Mouse (Mus musculus): ENCODE results near the gene Ttc9. TPM values are rescaled to one million over a fixed set of nuclear protein-coding genes. Genes with fewer than 3 reads are reported as not detected.
A peak's percentile ranks its signal among the peaks of the same experiment; 100 is the strongest.

Gene Ttc9
- total RNA-seq, 2 experiments from 2014 or later: 2.3 to 2.5 TPM

DNA sequence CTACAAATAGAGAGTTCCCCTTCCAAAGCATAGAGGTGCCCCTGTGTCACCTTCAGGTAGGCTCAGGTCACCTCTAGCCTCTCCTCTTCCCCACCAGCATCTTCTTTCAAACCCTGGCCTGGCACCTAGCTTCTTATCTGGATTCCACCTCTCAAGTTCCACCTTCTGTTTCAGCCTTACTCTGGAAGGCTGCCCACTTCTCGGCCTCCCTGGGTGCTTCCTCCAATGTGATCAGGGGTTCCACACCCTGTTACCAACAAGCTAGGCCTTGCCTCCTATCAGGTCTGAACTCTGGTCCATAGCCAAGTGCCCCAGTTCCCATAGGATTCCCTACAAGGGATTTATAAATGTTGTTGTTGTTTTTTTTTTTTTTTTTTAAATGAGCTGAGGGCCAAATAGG, 26.3 kb downstream of the Ttc9 start:
- peak; percentile 9 to 20 for DNase-seq

DNA sequence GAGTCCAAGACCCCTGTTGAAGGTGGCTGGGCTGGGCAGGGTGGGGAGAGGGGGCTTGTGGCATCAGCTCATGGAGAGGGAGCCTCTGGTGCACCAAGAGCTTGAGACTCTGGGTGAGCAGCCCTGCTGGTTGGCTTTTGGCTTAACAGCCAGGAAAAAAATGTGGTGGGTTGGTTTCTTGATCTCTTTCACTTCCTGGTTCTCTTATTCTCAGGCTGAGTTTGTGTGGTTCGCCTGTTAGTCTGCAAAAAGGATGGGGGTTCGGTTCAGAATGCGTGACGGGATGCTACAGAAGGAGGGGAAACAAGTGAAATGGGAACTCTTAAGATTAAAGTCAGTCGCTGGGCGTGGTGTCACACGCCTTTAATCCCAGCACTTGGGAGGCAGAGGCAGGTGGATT, 27.0 kb downstream of the Ttc9 start:
- DNase-seq: no peak

DNA sequence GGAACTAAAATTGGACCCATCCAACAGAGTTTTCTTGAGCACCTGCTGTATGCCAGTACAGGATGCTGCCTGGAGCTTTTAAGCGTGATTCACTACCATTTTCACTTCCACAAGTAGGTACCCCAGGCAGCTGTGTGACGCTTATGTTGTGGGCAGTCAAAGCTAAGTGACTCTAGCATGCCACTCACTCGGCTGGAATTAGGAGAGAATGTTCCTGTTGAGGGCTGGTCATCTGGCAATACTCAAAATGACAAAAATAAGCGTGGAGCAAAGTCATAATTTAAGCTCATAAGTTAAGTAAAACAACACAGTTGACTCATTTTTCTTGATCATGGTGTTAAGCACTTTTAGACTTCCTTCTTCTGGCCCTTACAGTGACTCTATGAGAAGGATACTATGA, 31.0 kb downstream of the Ttc9 start:
- no peak for DNase-seq

DNA sequence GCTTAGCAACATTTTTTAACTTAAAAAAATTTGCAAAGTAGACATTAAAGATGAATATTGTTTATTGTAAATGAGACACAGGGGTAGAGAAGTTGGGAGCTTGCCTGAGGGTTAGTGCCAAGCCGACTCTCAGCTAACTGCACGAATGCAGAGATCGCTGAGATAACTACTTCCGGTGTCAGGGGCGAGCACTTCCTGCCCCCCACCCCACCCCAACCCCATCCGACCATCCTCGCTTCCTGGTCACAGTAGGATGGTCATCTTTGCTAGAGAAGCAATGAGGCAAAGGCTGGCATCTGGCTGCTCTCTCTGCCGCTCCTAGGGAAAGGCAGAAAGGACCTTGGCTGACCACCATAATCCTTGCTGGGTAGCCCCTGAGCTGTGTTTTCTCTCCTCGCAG, 32.1 kb downstream of the Ttc9 start:
- DNase-seq: no peak

DNA sequence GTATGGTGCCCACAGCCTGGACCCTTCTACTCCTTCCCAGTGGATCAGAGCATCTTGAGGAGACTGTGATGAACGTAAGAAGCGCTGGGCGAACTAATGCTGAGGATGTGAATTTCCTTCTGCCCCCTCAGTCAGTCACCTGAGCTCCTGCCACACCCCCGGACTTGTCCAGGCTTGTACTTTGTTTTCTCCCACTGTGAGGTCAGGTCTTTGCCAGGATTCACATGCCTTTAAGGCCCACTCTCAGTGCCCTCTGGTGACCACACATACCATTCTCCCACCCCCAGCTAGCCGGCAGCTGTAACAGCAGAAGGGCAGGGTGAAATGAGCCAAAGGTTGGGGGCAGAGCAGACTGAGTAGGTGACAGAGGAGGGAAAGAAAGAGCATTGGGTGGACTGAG, 32.9 kb downstream of the Ttc9 start:
- DNase-seq: no peak

DNA sequence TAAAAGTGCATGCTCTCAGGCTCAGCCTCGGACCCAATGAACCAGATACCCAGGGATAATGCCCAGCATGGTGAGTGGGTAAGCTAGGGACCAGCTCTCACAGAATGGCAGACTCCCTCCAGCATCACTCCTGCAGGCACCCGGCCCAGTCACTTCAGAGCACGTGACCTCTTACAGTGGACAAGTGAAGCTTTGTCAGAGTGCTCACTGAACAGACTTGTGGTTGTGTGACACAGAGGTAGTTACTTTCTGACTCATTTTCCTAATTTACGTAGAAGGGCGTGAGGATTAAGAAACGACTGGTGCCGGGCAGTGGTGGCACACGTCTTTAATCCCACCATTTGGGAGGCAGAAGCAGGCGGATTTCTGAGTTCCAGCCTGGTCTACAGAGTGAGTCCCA, 37.4 kb downstream of the Ttc9 start:
- no peak for DNase-seq

DNA sequence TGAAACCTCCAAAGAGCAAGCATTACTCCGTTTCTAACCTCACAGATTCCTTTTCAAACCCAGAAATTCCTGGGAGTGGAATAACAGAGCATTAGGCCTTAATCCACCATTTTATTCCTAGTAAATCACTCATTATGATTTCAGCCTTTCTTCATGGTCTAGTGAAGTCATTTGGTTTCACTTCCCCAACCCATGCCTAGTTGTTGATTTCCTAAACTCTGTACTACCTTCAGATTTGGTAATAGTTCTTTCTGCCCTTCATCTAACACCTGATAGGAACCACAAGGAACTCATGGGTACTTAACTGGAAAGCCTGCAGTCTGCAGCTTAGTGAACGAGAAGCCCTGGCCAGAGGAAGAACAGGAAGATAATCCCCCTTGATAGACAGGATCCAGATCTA, 44.5 kb downstream of the Ttc9 start:
- DNase-seq: no peak

DNA sequence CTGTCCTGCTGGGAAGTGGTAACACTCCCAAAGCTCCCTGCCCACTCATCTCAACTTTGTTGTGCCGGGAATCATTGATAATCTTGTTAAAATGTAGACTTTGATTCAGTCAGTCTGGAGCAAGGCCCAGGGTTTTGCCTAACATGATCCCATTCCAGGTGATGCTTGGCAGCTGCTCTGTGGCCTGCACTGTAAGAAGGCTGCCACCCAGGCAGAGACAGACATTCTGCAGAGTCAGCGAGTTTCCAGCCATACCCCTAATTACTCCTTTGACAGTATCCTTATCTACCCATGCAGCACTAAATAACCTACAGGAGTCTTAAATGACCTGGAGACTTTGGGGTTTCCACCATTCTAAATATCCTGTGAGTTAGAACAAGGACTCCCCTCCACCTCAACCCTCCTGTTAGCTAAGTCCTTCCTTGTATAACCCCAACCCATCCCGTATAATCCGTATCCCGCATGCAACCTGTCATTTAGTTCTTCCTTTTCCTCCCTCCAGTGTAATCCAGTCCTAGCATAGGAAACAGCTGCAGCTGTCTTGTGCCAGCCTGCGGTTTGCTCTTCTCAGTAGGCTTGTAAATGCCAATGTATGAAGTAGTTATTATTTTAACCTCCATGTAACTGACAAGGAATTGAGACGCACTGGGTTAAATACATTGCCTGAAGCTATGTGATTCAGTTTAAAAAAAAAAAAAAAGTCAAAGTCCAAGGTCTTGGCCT, 48.9 kb downstream of the Ttc9 start:
- no peak for DNase-seq

DNA sequence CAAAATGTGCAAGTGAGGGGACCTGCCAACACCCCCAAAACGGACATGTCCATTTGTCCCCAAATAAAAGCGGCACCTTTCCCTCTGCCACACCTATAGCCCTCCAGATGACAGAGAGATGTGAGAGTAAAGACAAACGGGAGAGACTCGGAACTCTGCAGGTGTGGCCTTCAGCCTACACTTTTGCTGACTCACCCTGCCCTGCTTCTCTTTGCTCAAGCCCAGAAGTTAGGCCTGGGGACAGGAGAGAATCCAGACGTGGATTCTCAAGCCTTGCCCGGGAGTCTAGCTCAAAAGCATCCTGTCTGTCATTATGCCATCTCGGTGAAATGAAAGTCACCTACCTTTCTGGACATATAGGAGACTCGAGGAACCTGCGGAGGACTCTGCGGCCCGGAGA, 52.3 kb downstream of the Ttc9 start:
- DNase-seq: no peak

DNA sequence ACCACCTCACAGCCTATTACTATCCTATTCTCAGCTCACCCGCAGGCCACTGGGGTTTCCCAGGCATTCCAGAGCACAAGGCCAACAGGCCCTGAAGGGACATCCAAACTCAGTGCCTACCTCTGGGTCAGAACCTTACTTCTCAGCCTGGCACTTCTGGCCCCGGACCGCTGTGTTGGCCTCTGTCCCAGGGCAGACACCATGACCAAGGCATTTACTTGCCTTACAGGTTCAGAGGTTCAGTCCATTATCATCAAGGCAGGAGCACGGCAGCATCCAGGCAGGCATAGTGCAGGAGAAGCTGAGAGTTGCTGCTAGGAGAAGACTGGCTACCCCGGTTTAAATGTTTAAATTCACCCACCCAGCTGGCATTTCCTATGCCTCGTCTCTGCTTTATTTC, 53.0 kb downstream of the Ttc9 start:
- no peak for DNase-seq

DNA sequence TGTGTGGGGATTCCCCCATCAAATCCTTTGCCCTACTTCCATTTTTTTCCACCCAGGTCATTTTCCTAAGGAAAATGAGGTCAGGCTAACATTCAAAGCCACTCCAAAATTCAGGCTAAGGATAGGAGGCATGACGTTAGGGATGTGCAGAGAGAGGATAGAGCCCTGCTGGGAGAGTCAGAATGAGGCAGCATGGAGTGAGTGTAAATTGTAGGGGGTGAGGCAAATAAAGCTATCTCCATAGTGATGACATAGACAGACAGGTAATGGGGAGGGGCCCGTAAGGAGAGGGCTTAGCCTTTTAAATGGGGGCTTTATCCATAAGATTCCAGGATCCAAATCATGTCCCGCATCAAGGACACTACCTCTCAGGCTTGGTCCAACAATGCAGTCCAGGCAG, 54.9 kb downstream of the Ttc9 start:
- no peak for DNase-seq

DNA sequence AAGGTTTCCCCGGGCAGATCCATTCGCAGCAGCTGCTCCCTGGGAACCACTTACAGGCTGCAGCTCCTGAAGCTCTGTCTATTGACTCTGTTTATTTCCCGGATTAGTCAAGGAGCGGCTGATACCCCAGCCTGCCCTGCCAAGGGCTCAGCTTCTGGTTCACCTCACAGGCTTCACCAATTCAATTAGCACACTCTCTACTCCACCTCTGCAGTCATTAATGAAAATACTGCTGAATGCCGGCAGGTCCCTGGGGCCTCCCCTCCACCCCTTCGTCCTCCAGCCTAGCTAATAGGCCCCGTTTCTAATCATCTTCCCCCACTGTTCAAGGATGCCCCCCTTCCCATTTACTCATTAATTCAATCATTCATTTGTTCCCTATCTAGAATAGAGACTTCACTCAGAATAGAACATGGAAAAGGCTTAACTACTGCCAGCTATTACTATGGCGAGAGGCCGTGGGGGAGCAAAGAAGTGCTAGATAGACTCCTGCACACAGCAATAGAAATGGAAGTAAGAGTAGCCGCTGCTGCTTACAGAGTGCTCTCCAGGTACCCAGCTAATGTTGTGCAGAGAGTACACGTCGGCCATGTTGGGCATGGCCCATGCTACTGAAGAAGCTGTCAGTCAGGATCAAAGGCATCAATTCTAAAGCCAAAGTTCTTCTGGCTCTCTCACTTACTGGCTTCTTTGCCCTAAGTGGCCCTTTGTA, 55.5 kb downstream of the Ttc9 start:
- DNase-seq: no peak

DNA sequence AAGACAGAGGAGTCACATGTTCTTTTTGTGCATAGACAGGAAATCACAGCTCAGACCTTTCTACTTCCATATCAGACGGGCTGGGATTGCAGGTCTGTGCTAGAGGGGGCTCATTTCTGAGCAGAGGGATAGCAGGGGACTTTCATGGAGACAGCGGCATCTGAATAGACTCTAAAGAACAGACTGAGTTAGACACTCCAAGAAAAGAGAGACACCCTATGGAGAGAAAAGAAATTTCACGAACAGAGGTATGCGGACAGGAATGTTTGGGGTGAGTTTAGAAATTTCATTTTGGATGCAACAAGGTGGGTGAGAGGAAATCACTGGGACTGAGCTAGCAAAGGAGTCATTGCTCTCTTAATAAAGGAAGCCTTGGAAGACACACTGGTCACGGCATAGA, 56.8 kb downstream of the Ttc9 start:
- DNase-seq: no peak

DNA sequence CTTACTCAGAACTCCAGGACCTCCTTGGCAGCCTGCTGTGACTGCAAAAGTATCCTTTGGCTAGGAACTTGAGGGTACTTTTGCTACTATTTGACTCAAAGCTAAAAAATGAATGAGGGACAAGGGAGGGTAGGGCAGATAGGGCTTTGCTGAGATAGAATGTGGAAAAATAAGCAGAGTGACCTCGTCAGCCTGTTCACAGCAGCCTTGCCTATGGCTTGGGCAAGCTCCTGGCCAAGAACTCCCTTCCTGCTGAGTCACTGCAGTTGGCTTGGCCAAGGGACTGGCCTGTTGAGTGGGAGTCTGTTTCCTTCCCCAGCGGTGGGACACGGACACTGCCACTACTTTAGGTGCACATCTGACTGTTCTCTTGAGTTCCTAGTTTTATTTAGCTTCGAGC, 57.5 kb downstream of the Ttc9 start:
- peak; percentile 39 to 68 for DNase-seq

DNA sequence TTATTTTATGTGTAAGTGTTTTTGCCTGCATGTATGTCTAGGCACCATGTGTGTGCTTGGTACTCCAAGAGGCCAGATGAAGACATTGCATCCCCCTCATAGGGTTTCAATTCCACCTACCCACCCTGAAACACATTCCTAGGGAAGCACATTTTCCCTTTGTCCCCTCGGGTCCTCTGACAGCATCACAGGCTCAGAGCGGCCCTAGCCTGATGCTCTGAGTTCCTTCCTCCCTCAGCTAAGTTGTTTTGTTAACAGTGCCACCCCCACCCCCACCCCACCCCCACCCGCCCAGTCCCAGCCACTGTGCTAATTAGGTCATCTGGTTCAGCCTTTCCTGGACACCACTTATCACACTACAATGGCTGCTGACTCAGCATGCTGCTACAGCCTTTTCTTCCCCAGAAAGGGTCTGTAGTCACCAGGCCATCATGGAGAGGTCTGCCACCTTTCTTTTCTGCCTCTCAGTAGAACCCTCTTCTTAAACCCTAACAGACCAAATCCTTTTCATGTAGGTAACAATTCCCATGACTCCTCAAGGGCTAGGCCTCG, 58.5 kb downstream of the Ttc9 start:
- no peak for DNase-seq

DNA sequence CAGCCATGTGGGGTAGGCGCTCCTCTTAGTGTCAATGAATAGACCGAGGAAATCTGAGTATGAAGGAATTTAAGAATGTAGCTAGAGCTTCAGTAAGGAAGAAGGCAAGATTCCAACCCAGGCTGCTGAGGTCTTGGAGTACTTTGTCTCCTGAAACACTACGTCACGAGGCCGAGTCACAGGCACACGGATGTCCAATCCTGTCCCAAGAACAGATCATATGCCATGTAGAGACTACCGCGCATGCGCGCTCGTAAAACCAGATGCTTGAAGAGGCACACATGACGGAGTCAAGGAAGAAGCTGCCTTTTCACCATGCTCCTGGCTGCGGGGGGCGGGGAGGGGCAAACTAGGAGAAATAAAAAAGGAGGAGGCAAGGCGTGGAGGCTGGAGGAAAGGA, 59.1 kb downstream of the Ttc9 start:
- no peak for DNase-seq

DNA sequence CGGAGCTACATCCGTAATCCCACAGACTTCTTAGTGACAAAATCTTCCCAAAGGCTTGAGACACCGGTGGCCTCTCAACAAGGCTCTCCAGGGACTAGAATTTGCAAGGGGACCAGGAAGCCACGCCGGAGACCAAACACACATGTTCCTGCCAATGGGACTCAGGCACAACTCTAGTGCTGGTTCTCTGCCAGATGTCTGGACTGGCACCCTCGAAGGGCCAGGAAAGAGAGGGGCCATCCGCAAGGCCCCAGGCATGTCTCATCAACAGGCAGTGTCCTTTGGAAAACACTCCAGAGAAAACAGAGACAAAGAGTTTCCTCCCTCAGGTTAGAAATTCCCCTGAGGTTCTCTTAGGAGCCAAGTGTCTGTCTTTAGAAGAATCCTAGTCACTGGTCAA, 59.7 kb downstream of the Ttc9 start:
- DNase-seq: peak; percentile 22 to 30

DNA sequence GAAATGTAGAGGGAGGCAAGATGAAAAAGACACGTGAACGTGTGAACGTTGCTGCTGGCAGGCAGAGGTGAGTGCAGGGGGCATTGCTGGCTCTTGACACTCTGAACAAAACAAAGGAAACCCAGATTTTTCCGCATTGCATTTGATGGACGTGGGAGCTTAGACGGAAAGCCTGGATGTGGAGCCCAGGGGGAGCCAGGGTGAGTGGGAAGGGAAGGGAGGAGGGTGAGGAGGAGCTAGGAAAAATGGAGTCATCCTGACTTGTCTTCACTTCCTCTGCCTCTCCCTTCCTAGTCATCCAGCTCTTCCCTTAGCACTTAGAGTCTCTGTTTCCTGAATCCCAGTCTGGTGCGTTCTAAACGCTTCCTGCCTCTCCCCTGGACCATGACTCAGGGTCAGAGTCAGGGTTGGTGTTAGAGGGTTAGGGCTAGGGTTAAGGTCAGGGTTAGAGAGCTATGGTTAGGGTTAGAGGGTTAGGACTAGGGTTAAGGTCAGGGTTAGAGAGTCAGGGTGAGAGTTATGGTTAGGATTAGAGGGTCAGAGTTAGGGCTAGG, 60.2 kb downstream of the Ttc9 start:
- peak; percentile 32 to 45 for DNase-seq

DNA sequence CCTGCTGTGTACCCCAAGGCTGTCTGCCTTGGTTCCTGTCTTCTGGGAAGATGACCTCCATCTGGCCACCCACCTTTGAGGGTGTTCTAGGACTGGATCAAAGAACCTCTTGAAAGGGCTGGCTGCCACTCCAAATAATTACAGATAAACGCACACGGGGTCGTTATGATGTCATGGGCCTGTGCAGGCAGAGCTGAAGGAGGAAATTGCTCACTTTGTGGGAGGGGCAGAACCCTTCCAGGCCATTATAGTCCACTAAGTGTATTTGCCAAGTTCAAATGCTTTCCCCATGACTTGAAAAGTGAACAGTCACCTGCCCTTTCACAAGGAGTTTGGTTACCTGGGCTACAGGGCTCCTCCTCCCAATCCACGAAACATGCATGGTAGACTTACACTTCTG, 67.0 kb downstream of the Ttc9 start:
- no peak for DNase-seq

DNA sequence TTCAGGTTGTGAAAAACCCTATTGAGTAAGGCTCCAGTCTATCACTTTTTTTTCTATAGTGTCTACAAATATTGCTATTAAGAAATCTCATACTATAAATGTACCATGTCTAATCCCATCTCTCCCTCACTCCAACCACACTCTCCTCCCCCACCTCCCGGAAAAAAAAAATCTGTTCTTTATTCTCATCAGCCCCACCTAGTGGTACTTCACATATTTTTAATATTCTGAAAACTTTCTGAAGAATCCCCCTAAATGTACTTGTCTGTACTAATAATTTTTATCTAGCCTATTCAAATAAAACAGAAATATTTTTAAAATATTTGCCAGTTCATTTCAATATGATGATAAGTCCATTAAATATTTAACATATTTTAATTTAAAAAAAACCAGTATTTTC, 71.9 kb downstream of the Ttc9 start:
- peak in 1 of 2 experiments; percentile 32 for DNase-seq

DNA sequence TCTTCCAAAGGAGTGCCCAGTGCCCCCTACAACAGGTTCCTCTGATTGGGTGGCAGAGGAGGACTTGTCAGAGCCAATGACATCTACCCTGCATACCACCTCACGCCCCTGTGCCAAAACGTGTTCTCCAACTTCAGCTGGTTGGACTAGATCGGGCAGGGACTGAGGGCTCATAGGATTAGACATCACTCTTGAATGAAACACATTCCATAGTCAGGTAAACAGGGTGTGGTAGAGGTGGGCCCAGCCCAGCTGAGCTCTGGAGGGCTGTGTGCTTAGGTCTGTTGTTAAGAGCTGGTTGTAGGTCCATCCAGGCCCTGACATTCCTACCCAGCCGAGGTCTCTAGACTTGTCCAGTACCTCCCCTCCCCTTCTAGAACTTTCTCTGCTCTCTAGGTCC, 81.6 kb downstream of the Ttc9 start:
- DNase-seq: no peak

Data from heart, adult 18-20 months (tissue).